Mouse (Mus musculus) lung, adult 18-20 months (tissue): ENCODE data around the gene Supt6.
"Not testable (repeated sequence)": the region's sequence is repeated elsewhere in the genome, so short reads cannot be mapped to it uniquely, and the experiment has no call there.

Source experiments
- DNase-seq, 2 experiments: peaks; one replicate each; pipeline ENCODE4 v3.0.0; 2022; ENCODE audit warnings: mixed read lengths in 2 of 2

The Supt6 gene

GRCm38 (mm10) chr11:78245627-78246317, at the start of gene Supt6, which contains the start of gene Sdf2:
Gene Supt6 (minus strand): TSS chr11:78245987.
Gene Sdf2 (plus strand): TSS chr11:78245746.
- DNase-seq = peak; percentile 91 to 92

- no peak for DNase-seq
Measured at GRCm38 (mm10) chr11:78294585-78294984, 48.8 kb upstream of the Supt6 start.

- DNase-seq = no peak
Measured at GRCm38 (mm10) chr11:78290654-78291053, 44.9 kb upstream of the Supt6 start, which contains the start of gene BC030499. Gene BC030499 (plus strand): TSS chr11:78290841.

- no peak for DNase-seq
Measured at GRCm38 (mm10) chr11:78289146-78289763, 43.5 kb upstream of the Supt6 start.

GRCm38 (mm10) chr11:78279586-78279985, 33.8 kb upstream of the Supt6 start:
- no peak for DNase-seq

- no peak for DNase-seq
Measured at GRCm38 (mm10) chr11:78278853-78279252, 33.1 kb upstream of the Supt6 start.

- not testable (repeated sequence) for DNase-seq
Measured at GRCm38 (mm10) chr11:78276169-78276568, 30.4 kb upstream of the Supt6 start.

- DNase-seq = no peak
Measured at GRCm38 (mm10) chr11:78275596-78275995, 29.8 kb upstream of the Supt6 start.

GRCm38 (mm10) chr11:78271986-78272385, 26.2 kb upstream of the Supt6 start:
- DNase-seq = no peak

GRCm38 (mm10) chr11:78265571-78265970, 19.8 kb upstream of the Supt6 start:
- no peak for DNase-seq

- DNase-seq = peak; percentile 56 to 65
Measured at GRCm38 (mm10) chr11:78262550-78262949, 16.8 kb upstream of the Supt6 start.

- peak; percentile 92 to 94 for DNase-seq
Measured at GRCm38 (mm10) chr11:78261380-78262352, 15.9 kb upstream of the Supt6 start, which contains the start of gene 2610507B11Rik. Gene 2610507B11Rik (plus strand): TSS chr11:78261752.

- DNase-seq = no peak
Measured at GRCm38 (mm10) chr11:78260489-78261258, 14.9 kb upstream of the Supt6 start.

- DNase-seq = no peak
Measured at GRCm38 (mm10) chr11:78256618-78257017, 10.8 kb upstream of the Supt6 start.

- peak in 1 of 2 experiments; percentile 7 for DNase-seq
Measured at GRCm38 (mm10) chr11:78247727-78248140, 1.9 kb upstream of the Supt6 start.

GRCm38 (mm10) chr11:78247012-78247348, 1.2 kb upstream of the Supt6 start:
- no peak for DNase-seq

- no peak for DNase-seq
Measured at GRCm38 (mm10) chr11:78246318-78247011, 678 bp upstream of the Supt6 start.

- DNase-seq = no peak
Measured at GRCm38 (mm10) chr11:78245261-78245626, 543 bp downstream of the Supt6 start.

GRCm38 (mm10) chr11:78240193-78240857, 5.5 kb downstream of the Supt6 start:
- DNase-seq = no peak

GRCm38 (mm10) chr11:78231518-78231917, 14.3 kb downstream of the Supt6 start:
- no peak for DNase-seq

GRCm38 (mm10) chr11:78223586-78223985, 22.2 kb downstream of the Supt6 start:
- DNase-seq = no peak
